Mouse (Mus musculus) adipose tissue, adult 10 weeks (tissue): ENCODE results near the gene Sema7a. TPM values are rescaled to one million over a fixed set of nuclear protein-coding genes. Genes with fewer than 3 reads are reported as not detected.

Experiments
- polyA plus RNA-seq: library from polyadenylated mRNA; stranded (reverse); fragments of 350-450 nt; fragmentation: Illumina TruSeq; extraction: RNeasy Lipid Tissue Mini Kit (QIAGEN cat#74804); gene quantifications from one replicate; pipeline ENCODE4 v1.2.3, GENCODE M21; 2014; ENCODE audit warnings: low read depth, low replicate concordance

The Sema7a gene
- 24.3 TPM for polyA plus RNA-seq

GRCm38 (mm10) chr9:57939431-57940348 is at the start of gene Sema7a:
TSS of gene Sema7a (plus strand) at chr9:57940112.

GRCm38 (mm10) chr9:57910254-57911160 is 29.4 kb upstream of the Sema7a start, which contains the start of gene Ubl7:
TSS of gene Ubl7 (plus strand) at chr9:57910979.

GRCm38 (mm10) chr9:58005753-58006461 is 66.0 kb downstream of the Sema7a start, which contains the start of gene Cyp11a1:
TSS of gene Cyp11a1 (plus strand) at chr9:58006411.

Other genes starting within 250 kb of the Sema7a start
- 11.7 TPM for gene Edc3, start 231.6 kb upstream of the Sema7a start, polyA plus RNA-seq
- 57.8 TPM for gene Clk3, start 174.3 kb upstream of the Sema7a start, polyA plus RNA-seq
- gene Arid3b, start 103.3 kb upstream of the Sema7a start, polyA plus RNA-seq: 4.5 TPM
- gene Ubl7, start 29.1 kb upstream of the Sema7a start, polyA plus RNA-seq: 68.0 TPM
- 3.1 TPM for gene Cyp11a1, start 66.3 kb downstream of the Sema7a start, polyA plus RNA-seq
- gene Stra6, start 123.7 kb downstream of the Sema7a start, polyA plus RNA-seq: 4.2 TPM
- 3.6 TPM for gene Ccdc33, start 178.7 kb downstream of the Sema7a start, polyA plus RNA-seq